Mouse (Mus musculus) liver, postnatal 0 days (tissue): ENCODE measurements around the gene Vcan.
A peak's percentile ranks its signal among the peaks of the same experiment; 100 is the strongest.

Source experiments
- CTCF ChIP-seq: sonication (generic); IDR thresholded peaks from 2 replicates; pipeline ENCODE4 v1.5.1; 2016; ENCODE audit warnings: antibody characterized with exemption, low read depth
- EP300 ChIP-seq: IDR thresholded peaks from 2 replicates; pipeline ENCODE4 v1.6.1; 2016; ENCODE audit warnings: antibody characterized with exemption, low read depth, mild to moderate bottlenecking

- peak; percentile 78 for TF ChIP-seq CTCF
- no peak for TF ChIP-seq EP300
Measured at GRCm38 (mm10) chr13:89634137-89634683, 108.1 kb downstream of the Vcan start.
